Mouse (Mus musculus) midbrain, embryonic 15.5 days (tissue): ENCODE results near the gene Vmn2r3. TPM values are rescaled to one million over a fixed set of nuclear protein-coding genes. Genes with fewer than 3 reads are reported as not detected.
"Not testable (repeated sequence)": the region's sequence is repeated elsewhere in the genome, so short reads cannot be mapped to it uniquely, and the experiment has no call there.

ENCODE experiments used
- ATAC-seq: fragments of 200-750 bp; cut with Nextera tagmentation; replicated peaks from 2 replicates; pipeline ENCODE4 v1.8.0; 2017; ENCODE audit warnings: moderate TSS enrichment
- H3K27ac ChIP-seq: fragments of 300-500 bp; sonication (generic); 2 replicates; pipeline ENCODE4 v1.5.1; 2015; ENCODE audit warnings: mild to moderate bottlenecking, inconsistent platforms
- H3K27me3 ChIP-seq: fragments of 300-500 bp; sonication (generic); replicated peaks from 2 replicates; pipeline ENCODE4 v1.6.1; 2015; ENCODE audit warnings: inconsistent platforms
- H3K36me3 ChIP-seq: fragments of 300-500 bp; sonication (generic); replicated peaks from 2 replicates; pipeline ENCODE4 v1.6.1; 2015; ENCODE audit warnings: inconsistent platforms
- H3K4me1 ChIP-seq: fragments of 300-500 bp; sonication (generic); 2 replicates; pipeline ENCODE4 v1.6.1; 2015; ENCODE audit warnings: inconsistent platforms
- H3K4me2 ChIP-seq: fragments of 300-500 bp; sonication (generic); 2 replicates; pipeline ENCODE4 v1.6.1; 2015; ENCODE audit warnings: inconsistent platforms, mild to moderate bottlenecking, moderate library complexity
- H3K4me3 ChIP-seq: fragments of 300-500 bp; sonication (generic); 2 replicates; pipeline ENCODE4 v1.5.1; 2015; ENCODE audit warnings: mild to moderate bottlenecking, inconsistent platforms
- H3K9ac ChIP-seq: fragments of 300-500 bp; sonication (generic); 2 replicates; pipeline ENCODE4 v1.6.1; 2015; ENCODE audit warnings: mild to moderate bottlenecking, inconsistent platforms
- H3K9me3 ChIP-seq: fragments of 300-500 bp; sonication (generic); 2 replicates; pipeline ENCODE4 v1.6.1; 2016; ENCODE audit warnings: inconsistent platforms
- WGBS: fragments of 180-500 bp; shearing (Covaris S2); methylation state at CpG from one replicate; pipeline ENCODE4 v1.1.7; 2015; ENCODE audit warnings: mixed read lengths; 5-methylcytosine and 5-hydroxymethylcytosine counted together
- polyA plus RNA-seq: library from polyadenylated mRNA; unstranded; fragments of >200 nt; fragmentation: Nextera tagmentation; extraction: Ambion mirVana; gene quantifications from 2 replicates; pipeline ENCODE4 v1.2.1, GENCODE M21; 2015

Gene Vmn2r3
- polyA plus RNA-seq: not detected in 2 replicates

DNA sequence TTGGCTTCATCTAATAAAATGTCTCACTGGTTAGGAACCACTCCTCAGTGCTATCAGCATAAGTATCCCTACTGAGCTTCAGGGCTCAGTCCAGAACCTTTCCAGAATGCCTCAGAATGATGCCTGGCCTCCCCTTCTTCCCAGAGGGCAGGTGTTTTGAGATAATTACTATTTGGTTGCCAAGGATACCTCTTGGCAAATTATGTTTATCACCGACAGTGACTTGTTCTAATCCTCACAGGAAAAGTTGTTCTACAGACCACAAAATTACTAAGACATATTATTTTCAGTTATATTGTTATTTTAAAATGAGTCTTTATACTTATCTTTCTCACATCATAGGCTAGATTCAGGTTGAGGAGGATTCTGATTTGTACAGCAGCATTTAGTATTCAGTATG is at the start of gene Vmn2r3:
Vmn2r3 (minus strand) TSS at position 101 of the 400 bp plus-strand sequence.
- ATAC-seq: no peak
- no peaks in the 10 kb centered on the region for H3K4me1 ChIP-seq
- 73% methylated on average over 1 of the region's 1 CpGs for WGBS
- H3K4me3 ChIP-seq: no peak within 1 kb of the TSS
- H3K27me3 ChIP-seq: no peaks in the 10 kb centered on the region
- H3K9ac ChIP-seq: no peak within 1 kb of the TSS
- H3K9me3 ChIP-seq: no peaks in the 10 kb centered on the region
- H3K36me3 ChIP-seq: no peaks in the 10 kb centered on the region
- H3K27ac ChIP-seq: no peak within 1 kb of the TSS
- no peak within 1 kb of the TSS for H3K4me2 ChIP-seq

DNA sequence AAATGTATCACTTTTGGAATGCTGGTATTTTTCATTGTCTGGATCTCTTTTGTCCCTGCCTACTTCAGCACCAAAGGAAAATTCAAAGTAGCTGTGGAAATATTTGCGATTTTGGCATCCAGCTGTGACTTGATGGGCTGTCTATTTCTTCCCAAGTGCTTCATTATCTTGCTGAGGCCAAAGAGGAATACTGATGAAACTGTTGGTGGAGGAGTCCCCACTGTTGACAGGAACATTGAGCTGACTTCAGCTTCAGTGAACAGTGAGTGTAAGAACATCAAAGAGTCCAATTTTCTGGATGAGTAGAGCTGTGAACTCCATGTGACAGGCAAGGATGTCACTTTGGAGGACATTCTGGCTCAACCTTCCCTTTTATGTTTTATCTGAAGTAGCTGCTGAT is 43.0 kb upstream of the Vmn2r3 start:
- Histone ChIP-seq H3K9ac (no peak overlapping the region), H3K9me3 (no peaks in the 10 kb centered on the region), H3K27ac (no peak overlapping the region), H3K27me3 (no peaks in the 10 kb centered on the region), H3K4me1 (no peaks in the 10 kb centered on the region), H3K4me2 (no peak overlapping the region), H3K4me3 (no peak overlapping the region), H3K36me3 (no peaks in the 10 kb centered on the region)
- no peak for ATAC-seq
- WGBS: 41% methylated on average over 1 of the region's 1 CpGs

DNA sequence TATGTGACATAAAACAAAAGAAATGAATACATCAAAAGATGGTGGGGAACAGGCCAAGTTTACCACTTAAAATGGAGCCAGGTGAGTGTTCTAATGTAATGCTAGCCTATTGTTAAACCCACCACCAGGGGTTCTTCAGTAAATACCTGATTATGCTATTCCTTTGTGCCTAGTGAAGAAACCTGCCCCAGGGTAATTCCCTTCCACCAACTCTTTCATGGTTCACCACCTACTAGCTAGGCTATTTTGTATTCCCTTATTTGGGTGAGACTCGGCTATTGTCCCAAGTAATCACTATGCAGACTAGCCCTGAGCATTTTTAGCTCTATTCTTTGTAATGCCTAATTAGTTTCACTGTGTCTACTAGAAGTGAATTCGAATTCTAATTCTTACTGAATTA is 32.3 kb upstream of the Vmn2r3 start:
- no peak overlapping the region for H3K27ac ChIP-seq
- no peaks in the 10 kb centered on the region for H3K36me3 ChIP-seq
- H3K4me2 ChIP-seq: no peak overlapping the region
- H3K4me3 ChIP-seq: no peak overlapping the region
- H3K27me3 ChIP-seq: no peaks in the 10 kb centered on the region
- H3K9ac ChIP-seq: no peak overlapping the region
- ATAC-seq: no peak
- H3K9me3 ChIP-seq: no peaks in the 10 kb centered on the region
- WGBS: 54% methylated on average over 2 of the region's 2 CpGs
- no peaks in the 10 kb centered on the region for H3K4me1 ChIP-seq

DNA sequence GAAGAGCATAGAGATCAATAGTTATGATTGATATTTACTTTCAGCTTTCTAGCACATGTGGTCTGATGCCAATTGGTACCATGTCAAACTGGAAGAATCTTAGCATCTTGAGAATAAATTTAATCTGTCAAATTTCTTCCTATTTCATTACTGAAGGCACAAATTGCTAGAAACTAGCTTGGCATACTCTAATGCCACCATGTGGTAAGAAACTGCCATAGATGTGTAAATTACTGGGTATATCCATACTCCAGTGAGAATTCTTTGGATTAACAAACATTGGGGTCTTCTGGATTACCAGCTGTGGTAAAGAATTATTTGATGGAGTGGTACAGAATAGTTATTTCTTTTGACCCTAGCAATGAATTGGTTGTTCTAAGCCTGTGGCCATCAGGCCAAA is 17.3 kb upstream of the Vmn2r3 start:
- no peak for ATAC-seq
- no peaks in the 10 kb centered on the region for H3K4me1 ChIP-seq
- no peak overlapping the region for H3K27ac ChIP-seq
- no peaks in the 10 kb centered on the region for H3K9me3 ChIP-seq
- no peak overlapping the region for H3K9ac ChIP-seq
- H3K4me2 ChIP-seq: no peak overlapping the region
- H3K27me3 ChIP-seq: no peaks in the 10 kb centered on the region
- no peak overlapping the region for H3K4me3 ChIP-seq
- H3K36me3 ChIP-seq: no peaks in the 10 kb centered on the region

DNA sequence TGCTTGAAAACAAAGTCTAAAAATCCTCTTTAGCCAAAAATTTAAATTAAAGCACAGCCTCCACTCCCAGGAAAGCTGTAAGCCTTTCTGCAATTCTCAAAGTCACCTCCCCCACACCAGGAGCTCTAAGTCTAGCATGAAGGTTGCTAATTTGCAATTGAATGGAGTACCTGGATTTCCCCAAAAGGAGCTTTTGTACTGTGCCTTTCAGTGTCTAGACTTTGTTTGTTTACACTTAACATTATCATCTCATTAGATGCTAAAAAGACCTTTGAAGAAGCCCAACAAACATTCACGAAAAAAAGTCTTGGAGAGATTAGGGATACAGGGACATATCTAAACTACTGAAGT is 23.8 kb downstream of the Vmn2r3 start:
- WGBS: 5% methylated on average over 1 of the region's 1 CpGs
- H3K36me3 ChIP-seq: no peaks in the 10 kb centered on the region
- H3K27me3 ChIP-seq: no peaks in the 10 kb centered on the region
- no peak overlapping the region for H3K9ac ChIP-seq
- no peak overlapping the region for H3K4me2 ChIP-seq
- no peak for ATAC-seq
- no peaks in the 10 kb centered on the region for H3K4me1 ChIP-seq
- no peak overlapping the region for H3K27ac ChIP-seq
- H3K4me3 ChIP-seq: no peak overlapping the region
- H3K9me3 ChIP-seq: no peaks in the 10 kb centered on the region

DNA sequence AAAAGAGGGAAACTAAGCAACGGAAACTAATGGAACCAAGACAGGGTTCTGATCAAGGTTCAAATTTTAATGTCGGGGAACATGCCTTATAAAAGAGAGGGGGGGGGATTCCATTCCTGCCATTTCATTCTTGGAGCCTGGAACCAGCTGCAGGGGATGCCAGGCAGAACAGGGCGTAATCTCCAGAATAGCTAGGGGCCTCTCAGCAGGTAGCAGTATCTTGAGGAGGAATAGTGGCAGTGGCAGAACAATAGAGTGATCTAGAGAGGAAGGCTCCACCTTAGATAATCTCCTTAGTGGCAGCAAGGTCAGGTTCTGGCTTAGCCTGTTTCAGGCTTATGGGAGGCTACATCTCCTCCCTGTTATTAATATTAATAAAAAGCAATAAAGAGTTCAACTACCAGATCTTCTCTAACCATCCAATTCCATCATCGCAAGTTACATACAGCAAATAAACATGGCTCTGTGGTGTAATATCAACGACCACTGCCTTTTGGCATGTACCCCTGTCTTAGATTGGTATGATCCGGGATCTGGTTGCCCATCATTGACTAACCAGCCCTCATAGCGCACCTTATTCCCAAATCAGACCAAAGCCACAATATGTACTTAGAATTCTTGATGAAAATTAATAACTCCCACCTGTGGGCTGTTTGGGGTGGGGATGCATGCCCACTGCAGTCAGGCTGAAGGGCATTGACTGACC is 24.3 kb downstream of the Vmn2r3 start:
- H3K9me3 ChIP-seq, H3K4me1 ChIP-seq, H3K9ac ChIP-seq, H3K36me3 ChIP-seq, H3K4me2 ChIP-seq, H3K4me3 ChIP-seq, H3K27ac ChIP-seq, H3K27me3 ChIP-seq, ATAC-seq: not testable (repeated sequence)
- WGBS: 26% methylated on average over 7 of the region's 7 CpGs

DNA sequence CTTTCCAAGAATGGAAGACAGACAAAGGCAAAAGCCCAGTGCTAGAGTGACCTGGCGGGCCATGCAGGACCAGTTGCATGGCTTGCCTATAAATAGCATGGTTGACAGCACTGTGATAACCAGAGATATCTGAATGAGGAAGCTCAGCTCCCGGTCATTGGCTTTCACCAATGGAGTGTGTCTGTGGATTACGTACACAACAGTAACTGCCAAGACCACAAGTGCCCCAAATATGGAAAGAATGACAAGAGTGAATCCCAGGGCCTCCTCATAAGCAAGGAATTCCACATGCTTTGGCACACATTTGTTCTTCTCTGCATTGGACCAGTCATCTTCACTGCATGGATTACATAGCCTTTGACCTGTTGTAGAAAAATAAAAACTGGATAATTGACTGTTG is 29.9 kb downstream of the Vmn2r3 start:
- 86% methylated on average over 3 of the region's 3 CpGs for WGBS
- Histone ChIP-seq H3K9me3 (no peaks in the 10 kb centered on the region), H3K4me2 (no peak overlapping the region), H3K27me3 (no peaks in the 10 kb centered on the region), H3K4me1 (no peaks in the 10 kb centered on the region), H3K9ac (no peak overlapping the region), H3K36me3 (no peaks in the 10 kb centered on the region), H3K4me3 (no peak overlapping the region), H3K27ac (no peak overlapping the region)
- no peak for ATAC-seq

DNA sequence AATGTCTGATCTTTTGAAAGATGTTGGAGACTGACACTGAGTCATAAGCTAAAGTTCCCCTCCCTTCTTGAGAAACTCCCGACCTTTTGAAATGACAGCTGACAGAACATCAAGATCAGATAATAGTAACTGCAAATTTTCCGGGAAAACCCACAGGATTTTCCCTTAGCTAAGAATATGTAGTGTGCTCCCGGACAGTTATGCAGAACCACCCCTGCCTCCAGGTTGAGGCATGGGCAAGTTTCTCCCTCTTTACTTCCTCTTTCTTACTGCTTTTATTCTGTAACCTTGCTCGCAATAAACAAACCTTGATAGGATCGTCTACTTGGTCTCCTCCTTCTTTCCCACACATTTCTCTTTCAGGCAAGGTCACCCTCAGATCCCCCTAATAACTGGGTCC is 37.9 kb downstream of the Vmn2r3 start:
- H3K27me3 ChIP-seq: no peaks in the 10 kb centered on the region
- no peak for ATAC-seq
- H3K4me3 ChIP-seq: no peak overlapping the region
- H3K4me2 ChIP-seq: no peak overlapping the region
- H3K27ac ChIP-seq: no peak overlapping the region
- no peak overlapping the region for H3K9ac ChIP-seq
- no peaks in the 10 kb centered on the region for H3K36me3 ChIP-seq
- WGBS: 90% methylated on average over 5 of the region's 5 CpGs
- no peaks in the 10 kb centered on the region for H3K9me3 ChIP-seq
- no peaks in the 10 kb centered on the region for H3K4me1 ChIP-seq

DNA sequence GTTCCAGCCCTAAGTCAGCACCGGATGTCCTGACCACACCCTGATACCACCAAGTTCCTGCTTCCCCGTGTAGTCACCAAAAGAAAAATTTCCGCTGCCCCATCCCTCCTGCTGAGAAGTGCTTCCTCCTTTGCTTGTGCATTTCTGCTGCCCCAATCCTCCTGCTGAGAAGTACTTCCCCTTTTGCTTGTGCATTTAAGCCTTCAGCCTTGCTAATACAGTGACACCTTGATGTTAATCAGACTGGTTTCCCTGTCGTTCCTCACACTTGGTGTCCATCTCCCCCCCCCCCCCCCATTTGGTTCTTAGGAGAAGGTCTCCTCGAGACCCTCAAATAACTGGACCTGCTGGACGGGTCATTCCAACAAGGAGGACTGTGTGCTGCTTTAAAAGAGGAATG is 39.0 kb downstream of the Vmn2r3 start:
- WGBS: 78% methylated on average over 6 of the region's 6 CpGs
- not testable (repeated sequence) for ATAC-seq, H3K9me3 ChIP-seq, H3K4me2 ChIP-seq, H3K27me3 ChIP-seq, H3K27ac ChIP-seq, H3K9ac ChIP-seq, H3K4me3 ChIP-seq, H3K4me1 ChIP-seq, H3K36me3 ChIP-seq

DNA sequence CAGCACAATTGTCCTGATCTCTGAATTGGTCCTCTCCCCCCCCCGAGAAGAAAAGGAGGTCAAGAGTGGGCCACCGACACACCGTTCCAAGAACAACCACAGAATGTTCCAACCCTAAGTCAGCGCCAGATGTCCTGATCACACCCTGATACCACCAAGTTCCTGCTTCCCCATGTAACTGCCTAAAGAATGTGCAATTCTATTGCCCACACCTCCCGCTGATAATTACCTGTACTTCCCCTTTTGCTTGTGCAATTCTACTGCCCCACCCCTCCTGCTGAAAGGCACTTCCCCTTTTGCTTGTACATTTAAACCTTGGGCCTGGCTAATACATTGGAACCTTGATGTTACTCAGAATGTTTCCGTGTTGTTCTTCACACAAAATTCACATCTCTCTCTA is 54.0 kb downstream of the Vmn2r3 start:
- not testable (repeated sequence) for H3K9me3 ChIP-seq, H3K36me3 ChIP-seq, H3K4me3 ChIP-seq, ATAC-seq, H3K27me3 ChIP-seq, H3K4me2 ChIP-seq, H3K4me1 ChIP-seq, H3K27ac ChIP-seq, H3K9ac ChIP-seq
- 93% methylated on average over 6 of the region's 6 CpGs for WGBS

DNA sequence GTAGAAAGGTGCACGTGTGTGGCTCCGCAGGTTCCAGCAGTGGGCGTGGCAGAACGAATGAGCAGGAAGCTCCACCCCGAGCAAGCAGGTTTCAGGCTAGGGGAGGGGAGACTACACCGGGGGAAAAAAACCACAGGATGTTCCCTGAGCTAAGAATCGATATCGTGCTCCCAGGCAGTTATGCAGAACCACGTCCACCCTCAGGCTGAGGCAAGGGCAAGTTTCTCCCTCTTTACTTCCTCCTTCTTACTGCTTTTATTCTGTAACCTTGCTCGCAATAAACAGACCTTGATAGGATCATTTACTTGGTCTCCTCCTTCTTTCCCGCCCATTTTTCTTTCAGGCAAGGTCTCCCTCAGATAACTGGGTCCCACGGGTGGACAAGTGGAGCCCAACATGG is 55.9 kb downstream of the Vmn2r3 start:
- H3K36me3 ChIP-seq, H3K27ac ChIP-seq, ATAC-seq, H3K4me3 ChIP-seq, H3K27me3 ChIP-seq, H3K4me2 ChIP-seq, H3K4me1 ChIP-seq, H3K9me3 ChIP-seq, H3K9ac ChIP-seq: not testable (repeated sequence)
- 86% methylated on average over 9 of the region's 12 CpGs for WGBS

DNA sequence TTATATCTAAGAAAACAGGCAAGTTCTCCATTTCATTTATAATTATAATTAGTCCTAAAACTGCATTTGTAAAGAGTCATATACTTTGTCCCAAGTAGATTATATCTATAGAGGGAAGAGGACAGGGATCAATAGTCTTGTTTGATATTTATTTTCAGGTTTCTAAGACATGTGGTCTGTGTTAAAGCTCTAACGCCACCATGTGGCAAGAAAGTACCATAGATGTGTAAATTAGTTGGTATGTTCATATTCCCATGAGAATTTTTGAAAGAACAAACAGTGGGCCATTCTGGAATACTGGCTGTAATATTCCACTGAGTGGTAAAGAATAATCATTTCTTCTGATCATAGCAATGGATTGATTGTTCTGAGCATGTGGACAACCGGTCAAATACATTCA is 62.3 kb downstream of the Vmn2r3 start:
- Histone ChIP-seq H3K9ac (no peak overlapping the region), H3K27me3 (no peaks in the 10 kb centered on the region), H3K4me2 (no peak overlapping the region), H3K9me3 (no peaks in the 10 kb centered on the region), H3K4me3 (no peak overlapping the region), H3K27ac (no peak overlapping the region), H3K36me3 (no peaks in the 10 kb centered on the region), H3K4me1 (no peaks in the 10 kb centered on the region)
- ATAC-seq: no peak
- WGBS: 44% methylated on average over 2 of the region's 2 CpGs
